Mouse (Mus musculus) heart, adult 2 months (tissue): ENCODE data around the gene Shisa5.

Experiments
- CTCF ChIP-seq: fragments of 200-600 bp; IDR thresholded peaks from 2 replicates; pipeline ENCODE4 v1.8.1; 2022; ENCODE audit warnings: antibody characterized with exemption, mild to moderate bottlenecking, moderate library complexity
- POLR2A ChIP-seq: fragments of 200-500 bp; IDR thresholded peaks from 2 replicates; pipeline ENCODE4 v1.6.1; 2011; ENCODE audit warnings: mild to moderate bottlenecking, low read depth, low read length, control low read depth; ENCODE audit not compliant: insufficient read depth

DNA sequence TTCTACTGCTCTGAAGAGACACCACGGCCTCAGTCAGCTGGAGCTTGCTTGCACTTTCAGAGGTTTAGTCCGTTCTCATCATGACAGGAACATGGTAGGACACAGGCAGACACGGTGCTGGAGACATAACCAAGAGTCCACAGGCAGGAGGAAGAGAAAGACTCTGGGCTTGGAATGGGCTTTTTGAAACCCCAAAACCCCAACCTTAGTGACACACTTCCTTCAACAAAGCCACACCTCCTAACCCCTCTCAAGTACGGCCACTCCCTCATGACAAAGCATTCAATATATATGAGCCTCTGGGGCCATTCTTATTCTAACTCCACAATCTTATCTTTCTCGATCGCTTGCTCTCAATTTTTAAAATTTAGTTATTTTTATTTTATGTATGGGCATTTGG lies 5.9 kb upstream of the Shisa5 start:
- TF ChIP-seq POLR2A (no peak), CTCF (no peak)
